Mouse (Mus musculus): ENCODE measurements at regions not wholly inside any gene's neighbourhood (a gene's known extent, or its start where the extent isn't known, plus 50 kb on each side); places are given as distances from the start of the nearest gene placed in this dataset.

- DNase-seq: no peak
These were observed 50.6 kb upstream of the Grik3 start for GRCm38 (mm10) chr4:125439856-125440255.

- DNase-seq: no peak
These were observed 53.2 kb upstream of the Grik3 start for GRCm38 (mm10) chr4:125437161-125437822.

GRCm38 (mm10) chr4:125433511-125433910 is 57.0 kb upstream of the Grik3 start:
- DNase-seq: no peak

DNA sequence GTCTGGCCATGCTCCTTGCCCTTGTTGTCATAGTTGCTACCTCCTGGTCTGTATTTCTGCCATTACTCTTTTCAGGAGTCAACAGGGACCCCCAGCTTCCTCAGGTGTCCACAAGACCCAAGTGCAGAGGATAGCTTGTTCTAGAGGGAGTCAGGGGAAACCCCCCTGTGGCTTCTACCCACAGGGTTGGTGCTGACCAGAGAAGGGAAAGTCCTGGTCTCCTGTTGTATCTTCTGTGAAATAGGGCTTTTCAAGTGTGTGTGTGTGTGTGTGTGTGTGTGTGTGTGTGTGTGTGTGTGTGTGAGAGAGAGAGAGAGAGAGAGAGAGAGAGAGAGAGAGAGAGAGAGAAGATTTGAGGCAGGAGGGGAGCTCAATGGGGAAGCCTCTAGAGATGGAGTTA is 58.9 kb upstream of the Grik3 start:
- DNase-seq: no peak

DNA sequence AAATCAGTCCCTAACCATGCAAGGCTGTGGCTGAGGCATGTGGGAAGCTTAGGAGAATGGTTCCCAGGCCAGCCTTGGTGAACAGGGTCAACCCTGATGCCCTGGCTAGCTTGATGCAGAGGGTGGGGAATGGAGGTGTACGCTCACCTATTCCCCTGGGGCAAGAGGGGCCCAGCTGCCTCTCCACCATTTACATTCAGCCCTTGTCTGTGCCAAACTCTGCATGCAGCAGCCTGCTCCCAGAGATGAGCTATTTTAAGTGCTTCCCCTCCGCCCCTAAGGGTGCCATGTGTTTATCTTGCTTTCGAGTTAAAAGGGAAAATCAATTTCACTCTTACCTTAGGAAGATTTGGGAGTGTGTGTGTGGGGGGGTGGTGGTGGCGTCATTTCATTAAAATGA is 59.7 kb upstream of the Grik3 start:
- no peak for DNase-seq

GRCm38 (mm10) chr4:125428736-125429135 is 61.8 kb upstream of the Grik3 start:
- no peak for DNase-seq

DNA sequence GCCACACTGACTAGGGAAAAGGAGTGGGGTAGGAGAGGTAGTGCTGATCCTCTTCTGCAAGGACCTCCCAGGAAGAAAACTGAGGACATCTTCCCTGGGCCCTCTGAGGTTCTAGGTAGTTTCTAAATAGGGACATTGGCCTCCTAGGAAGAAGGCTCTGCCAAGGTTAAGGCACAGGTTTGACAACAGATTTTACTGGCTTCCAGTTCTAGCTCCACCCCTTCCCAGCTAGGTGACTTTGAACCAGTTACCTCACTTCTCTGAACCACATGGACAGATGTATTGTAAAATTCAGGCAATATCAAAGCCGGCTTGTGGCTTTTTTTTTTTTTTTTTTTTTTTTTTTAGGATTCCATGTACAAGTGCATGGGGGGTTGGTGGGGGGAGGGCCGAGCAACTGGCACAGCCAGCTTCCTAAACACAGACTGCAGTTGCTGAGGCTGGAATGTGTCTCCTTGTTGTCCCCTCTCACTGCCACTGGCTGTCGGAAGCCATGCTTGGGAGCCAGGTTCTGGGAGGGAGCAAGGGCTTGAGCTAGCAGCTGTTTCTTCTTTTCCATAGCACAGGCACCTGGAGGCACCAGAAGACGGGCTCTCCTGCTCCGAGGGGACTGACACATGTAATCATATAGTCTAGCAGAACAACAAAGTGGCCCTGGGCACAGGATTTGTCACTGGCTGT is 69.8 kb upstream of the Grik3 start:
- DNase-seq: no peak

GRCm38 (mm10) chr4:125419491-125420255 is 70.8 kb upstream of the Grik3 start:
- DNase-seq: no peak

GRCm38 (mm10) chr4:125415308-125415707 is 75.2 kb upstream of the Grik3 start:
- no peak for DNase-seq

DNA sequence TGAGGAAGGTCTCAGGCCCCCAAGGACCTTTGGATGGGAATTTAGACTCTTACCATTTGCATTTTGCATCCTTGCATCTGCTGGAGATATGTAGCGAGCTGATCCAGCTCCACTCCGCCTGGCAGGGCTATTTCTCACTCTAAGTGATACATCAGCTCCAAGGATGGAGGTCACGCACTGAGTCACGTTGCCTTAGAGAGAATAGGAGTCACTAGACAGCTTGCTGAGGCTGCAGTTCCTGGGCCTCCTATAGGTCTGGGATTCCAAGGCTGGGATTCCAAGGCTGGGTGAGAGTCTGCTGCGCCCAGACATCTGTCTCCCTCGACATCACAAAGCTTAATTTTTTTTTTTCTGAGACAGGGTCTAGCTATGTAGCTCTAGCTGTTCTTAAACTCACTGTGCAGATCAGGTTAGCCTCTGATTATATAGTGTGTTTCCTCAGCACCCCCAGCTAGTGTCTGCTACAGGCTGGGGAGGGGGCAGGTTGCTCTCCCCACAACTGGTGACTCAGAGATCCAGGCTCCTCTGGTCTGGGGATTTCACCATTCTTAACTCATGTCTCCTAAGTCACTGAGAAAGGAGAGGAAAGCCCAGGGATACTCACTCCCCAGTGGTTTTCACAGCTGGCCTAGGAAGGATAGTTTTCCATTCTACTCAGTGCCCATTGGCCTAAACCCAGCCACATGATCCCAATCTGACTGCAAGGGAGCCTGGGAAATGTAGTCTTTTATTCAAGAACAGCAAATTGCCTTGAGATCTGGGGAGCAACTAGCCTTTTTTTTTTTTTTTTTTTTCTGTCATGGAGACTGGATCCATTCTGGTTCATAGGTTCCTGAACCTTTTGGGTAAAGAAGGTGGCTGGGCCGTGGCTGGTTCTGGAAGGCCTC is 76.4 kb upstream of the Grik3 start:
- DNase-seq: peak; percentile 55

GRCm38 (mm10) chr4:125410736-125411441 is 79.6 kb upstream of the Grik3 start:
- DNase-seq: peak; percentile 43

DNA sequence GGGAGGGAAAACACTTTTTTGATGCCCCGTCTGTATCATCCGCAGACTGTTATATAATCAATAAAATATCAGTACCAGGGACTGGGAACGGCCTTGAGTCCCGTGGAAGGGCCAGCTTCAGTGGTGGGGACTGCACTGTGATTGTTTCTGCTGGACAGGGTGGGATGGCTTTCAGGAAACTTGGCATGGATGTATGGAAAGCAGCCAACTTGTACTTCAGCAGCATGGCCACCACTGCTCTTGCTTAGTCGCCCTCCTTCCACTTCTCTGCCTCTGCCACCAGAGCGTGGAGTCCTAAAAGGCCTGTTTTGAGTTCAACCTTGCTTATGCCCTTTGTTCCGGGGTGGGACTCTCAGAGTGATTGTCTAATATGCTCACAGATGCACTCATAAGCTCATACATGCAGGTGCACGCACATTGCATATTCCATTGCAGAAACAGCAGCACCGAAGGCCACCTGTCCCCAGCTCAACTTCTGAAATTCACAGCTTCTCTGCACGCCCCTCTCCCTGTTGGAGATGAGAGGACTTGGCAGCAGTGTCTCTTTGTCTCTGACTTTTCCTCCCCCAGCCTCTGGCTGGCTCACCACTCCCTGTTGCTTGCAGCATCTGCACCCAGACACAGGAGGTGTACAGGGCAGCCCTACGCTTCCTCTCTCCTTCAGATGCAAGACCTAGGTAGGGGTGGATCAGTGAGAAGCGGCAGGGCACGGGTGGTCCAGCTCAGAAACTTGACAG is 91.0 kb upstream of the Grik3 start:
- DNase-seq: no peak

GRCm38 (mm10) chr4:125397007-125397461 is 93.5 kb upstream of the Grik3 start:
- DNase-seq: no peak

DNA sequence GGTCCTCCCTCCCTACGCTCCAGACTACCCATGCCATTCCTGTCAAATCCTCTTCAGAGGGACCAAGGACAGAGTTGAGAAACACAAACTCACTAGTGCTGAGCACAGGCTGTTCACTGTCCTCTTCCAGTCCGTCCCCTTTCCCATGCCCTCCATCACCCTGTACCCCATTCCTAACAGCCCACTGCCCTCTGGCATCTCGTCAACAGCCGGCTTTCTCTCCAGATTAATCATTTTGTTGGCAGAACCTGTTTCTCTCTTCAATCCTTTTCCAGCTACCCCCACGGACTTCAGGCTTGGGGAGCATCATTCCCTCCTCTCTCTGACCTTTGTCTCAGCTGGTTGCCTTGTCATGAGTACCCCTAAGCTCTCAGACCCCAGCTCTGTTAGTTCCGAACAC is 99.2 kb upstream of the Grik3 start:
- DNase-seq: no peak

DNA sequence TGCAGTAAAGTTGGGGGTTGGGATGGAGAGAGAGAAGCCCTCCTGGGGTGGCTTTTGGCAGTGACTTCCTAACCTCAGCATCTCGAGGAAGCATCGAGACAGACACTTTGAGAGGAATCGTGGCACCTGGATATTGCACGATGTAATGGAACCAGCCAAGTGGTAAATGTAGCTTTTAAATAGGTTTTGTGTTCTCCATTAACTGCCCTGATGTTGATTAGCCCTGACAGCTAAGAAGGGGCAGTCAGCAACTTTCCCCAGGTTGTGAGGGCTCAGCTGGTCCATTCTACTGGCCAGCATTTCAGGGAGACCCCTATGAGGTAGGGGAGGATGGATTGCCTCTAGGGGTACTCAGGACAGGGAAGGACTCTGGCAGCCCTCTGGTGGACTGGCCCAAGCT is 104.7 kb upstream of the Grik3 start:
- DNase-seq: no peak

DNA sequence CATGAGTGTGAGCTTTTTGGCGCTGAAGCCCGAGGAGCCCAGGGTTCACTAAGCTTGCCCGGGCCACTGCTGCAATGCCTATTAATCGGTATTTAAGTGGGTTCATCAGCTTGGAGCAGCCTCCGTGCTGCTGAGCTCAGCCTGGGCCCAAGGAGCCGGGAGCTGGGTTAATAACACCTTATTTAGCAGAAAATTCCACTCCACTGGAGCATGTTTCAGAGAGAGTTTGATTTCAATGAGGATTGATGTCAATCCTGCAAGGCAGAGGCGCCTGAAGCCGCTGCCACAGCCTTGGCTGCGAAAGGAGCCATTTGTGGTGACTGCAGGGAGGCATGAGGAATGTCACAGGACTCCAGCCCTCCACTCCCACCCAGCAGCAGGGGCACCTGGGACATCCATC is 126.5 kb upstream of the Grik3 start:
- DNase-seq: no peak

GRCm38 (mm10) chr4:125361611-125362520 is 128.6 kb upstream of the Grik3 start:
- no peak for DNase-seq

- DNase-seq: no peak
These were observed 132.1 kb upstream of the Grik3 start for GRCm38 (mm10) chr4:125358356-125358755.

DNA sequence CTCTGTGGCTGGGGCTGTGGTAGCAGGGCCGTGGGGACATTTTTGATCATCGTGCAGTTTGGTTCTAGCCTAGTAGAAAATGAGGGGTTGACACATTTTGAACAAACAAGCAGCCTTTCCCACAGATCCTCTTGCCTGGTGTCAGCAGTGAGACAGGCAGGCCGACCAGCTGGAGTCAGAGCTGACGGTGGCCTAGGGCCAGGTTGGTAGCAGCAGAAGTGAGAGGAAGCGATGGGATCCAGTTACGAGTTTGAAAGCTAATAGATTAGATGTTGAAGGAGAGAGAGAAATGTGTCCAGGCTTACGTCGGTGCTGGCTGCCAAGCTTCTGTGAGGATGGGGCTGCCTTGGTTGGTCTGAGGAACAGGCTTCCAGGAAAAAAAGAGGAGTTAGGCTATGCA is 134.1 kb upstream of the Grik3 start:
- DNase-seq: no peak

DNA sequence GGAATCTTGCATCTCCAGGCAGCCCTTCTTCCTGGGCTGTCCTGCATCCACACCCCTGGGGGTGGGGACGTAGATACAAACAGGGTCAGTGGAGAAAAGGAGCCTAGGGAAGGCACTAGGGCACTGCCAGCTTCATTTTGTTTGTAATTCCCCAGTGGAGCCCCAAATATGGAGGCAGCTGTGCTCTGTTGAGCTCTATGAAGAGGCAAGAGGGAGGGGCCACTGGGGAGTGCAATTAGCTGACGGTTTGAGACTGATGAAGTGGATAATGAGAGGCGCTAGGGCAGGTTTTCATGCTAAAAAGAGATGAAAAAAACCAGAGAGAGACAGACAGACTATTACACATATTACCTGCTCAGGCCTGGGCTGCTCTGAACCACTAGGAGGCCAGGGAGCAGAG is 135.8 kb upstream of the Grik3 start:
- no peak for DNase-seq
